Mouse (Mus musculus) liver, adult 2 months (tissue): ENCODE results near the gene Thbs4.

Source experiments
- CTCF ChIP-seq: fragments of 200-500 bp; IDR thresholded peaks from 2 replicates; pipeline ENCODE4 v1.5.1; 2011; ENCODE audit warnings: low read depth, low read length, control low read depth
- POLR2A ChIP-seq: fragments of 200-500 bp; IDR thresholded peaks from 2 replicates; pipeline ENCODE4 v1.6.1; 2011; ENCODE audit warnings: low read length, control low read depth; ENCODE audit not compliant: insufficient read depth; ENCODE audit errors: extremely low read depth

DNA sequence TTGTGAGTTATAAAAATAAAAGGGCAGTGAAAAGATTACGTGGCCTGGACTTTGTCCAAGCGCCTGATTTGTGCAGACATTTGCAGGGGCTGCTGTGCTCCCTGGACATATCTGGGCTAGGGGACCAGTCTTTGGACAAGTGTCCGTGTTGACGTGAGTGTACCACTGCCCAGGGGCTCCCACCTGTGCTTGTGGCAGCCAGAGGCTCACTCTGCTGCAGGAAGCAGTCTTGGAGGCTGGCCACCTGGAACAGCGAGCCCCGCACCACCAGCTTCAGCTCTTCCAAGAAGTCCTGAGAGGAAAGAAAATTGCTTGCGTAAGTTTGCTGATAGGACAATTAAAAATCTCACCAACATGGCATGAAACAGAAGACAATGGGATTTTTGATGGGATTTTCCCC is 18.7 kb downstream of the Thbs4 start:
- TF ChIP-seq CTCF, result no peak
- TF ChIP-seq POLR2A, result no peak
